Mouse (Mus musculus): ENCODE results near the gene 2810004N23Rik. TPM values are rescaled to one million over a fixed set of nuclear protein-coding genes. Genes with fewer than 3 reads are reported as not detected.

The 2810004N23Rik gene
- polyA plus RNA-seq, 1 experiment from 2014 or later, result 16.2 TPM

DNA sequence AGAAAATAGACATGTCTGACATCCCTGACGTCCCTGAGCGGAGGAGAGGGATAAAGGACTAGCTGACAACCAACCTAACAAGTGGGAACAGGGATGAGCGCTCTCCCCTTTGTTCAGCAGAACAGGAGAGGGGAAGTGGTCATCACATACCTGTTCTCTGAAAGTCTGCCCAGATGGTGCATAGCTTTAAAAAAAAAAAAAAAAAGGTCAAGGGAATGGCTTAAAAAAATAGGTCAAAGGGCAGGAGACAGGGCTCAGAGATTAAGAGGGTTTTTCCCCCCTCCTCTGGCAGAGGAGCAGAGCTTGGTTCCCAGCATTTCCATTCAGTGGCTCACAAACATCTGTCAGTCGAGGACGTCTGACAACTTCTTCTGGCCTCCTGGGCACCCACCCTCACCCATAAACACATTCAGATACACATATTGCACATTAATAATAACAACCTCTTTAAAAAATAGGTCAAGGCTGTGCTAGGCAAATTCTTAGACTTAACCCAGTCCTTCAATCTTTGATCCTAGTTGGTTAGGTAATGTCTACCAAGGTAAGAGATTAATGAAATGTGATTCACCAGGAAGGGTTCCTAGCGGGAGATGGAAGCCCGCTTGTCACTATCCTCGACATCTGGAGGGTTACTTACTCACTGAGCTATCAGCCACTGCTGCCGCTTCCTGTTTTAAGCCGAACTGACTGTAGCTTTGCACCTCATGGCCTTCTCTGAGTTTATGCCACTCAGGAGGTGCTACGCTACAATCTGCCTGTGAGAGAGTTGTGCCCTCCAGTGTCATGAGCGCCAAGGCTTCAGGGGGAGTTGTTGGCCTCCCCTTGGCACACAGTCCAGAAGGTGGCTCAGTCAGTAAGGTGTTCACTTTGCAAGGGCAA, 58.9 kb downstream of the 2810004N23Rik start:
- Histone ChIP-seq H3K27me3 (ENCODE audit: control insufficient read depth, insufficient read depth, low read length) (no peaks in the 10 kb centered on the region), H3K4me3 (ENCODE audit: low read depth, low read length) (no peak overlapping the region), H3K27ac (ENCODE audit: low read depth, low read length) (no peak overlapping the region), H3K4me1 (ENCODE audit: control insufficient read depth, insufficient read depth, low read length) (no peaks in the 10 kb centered on the region), H3K36me3 (ENCODE audit: control insufficient read depth, insufficient read depth, low read length) (no peaks in the 10 kb centered on the region), H3K9me3 (ENCODE audit: control insufficient read depth, low read length) (no peaks in the 10 kb centered on the region), H3K9ac (replicated peaks; ENCODE audit: low read depth, low read length) (no peak overlapping the region), H3K4me2 (ENCODE audit: low read depth, low read length) (no peak overlapping the region)
- WGBS, result 72% methylated on average over 12 of the region's 12 CpGs
- no peak for ATAC-seq (ENCODE audit: low read depth)

DNA sequence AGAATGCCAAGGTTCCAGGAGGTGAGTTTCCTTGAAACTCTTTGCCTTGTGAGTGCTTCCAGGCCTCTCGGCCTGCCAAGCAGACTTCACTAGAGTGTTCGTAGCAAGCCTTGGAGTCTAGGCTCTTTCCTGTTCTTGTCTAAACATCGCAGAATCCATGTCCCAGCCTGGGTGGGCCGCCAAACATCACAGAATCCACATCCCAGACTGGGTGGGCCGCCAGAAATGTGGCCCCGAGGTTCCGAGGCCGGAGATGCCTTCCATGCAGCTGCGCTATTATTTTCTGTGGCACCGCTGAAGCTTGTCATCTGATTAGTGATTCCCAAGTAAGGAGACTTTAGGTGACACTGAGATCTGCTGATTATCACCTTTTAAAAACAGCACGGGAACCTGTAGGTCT, 62.4 kb downstream of the 2810004N23Rik start:
- Histone ChIP-seq H3K9me3 (ENCODE audit: control insufficient read depth, low read length) (no peaks in the 10 kb centered on the region), H3K4me2 (ENCODE audit: low read depth, low read length) (no peak overlapping the region), H3K4me3 (ENCODE audit: low read depth, low read length) (no peak overlapping the region), H3K4me1 (ENCODE audit: control insufficient read depth, insufficient read depth, low read length) (peaks cover 18% of the 10 kb centered on the region), H3K27me3 (ENCODE audit: control insufficient read depth, insufficient read depth, low read length) (no peaks in the 10 kb centered on the region), H3K36me3 (ENCODE audit: control insufficient read depth, insufficient read depth, low read length) (no peaks in the 10 kb centered on the region), H3K9ac (replicated peaks; ENCODE audit: low read depth, low read length) (no peak overlapping the region), H3K27ac (ENCODE audit: low read depth, low read length) (no peak overlapping the region)
- WGBS, result 52% methylated on average over 11 of the region's 11 CpGs
- ATAC-seq (ENCODE audit: low read depth), result no peak

DNA sequence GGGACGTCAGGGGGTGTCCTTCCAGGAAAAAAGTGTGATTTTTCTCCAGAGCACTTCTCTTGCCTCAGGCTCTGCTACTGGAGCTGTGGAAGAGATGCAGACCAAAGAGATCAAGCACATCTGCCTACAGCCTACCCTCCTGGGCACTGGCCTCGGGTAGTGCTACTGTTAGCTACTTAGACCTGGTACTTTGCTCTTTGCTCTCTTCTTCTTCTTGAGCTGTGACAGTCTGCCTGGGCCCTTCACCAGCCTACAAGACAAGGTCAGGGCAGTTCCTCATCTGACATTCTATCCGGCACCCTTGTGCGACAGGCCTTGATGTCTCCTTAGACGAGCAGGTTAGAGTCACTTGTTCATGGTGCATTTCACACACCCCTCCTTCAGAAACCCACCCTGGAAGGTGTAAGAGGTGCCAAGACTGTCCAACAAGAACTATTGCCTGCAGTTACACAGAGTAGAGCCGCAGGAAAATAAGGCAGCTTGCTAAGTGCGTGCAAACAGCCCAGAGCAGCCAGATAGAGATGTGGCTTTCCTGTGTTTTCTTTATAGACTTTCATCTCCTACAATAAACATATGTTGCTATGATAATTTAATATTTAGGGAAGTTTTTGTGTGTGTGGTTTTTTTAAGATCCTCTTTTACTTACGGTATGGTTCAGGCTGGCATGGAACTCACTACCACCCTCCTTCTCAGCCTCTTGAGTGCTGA, 67.0 kb downstream of the 2810004N23Rik start:
- peaks cover 6% of the 10 kb centered on the region; the same call in 1 of the 2 replicates for H3K27me3 ChIP-seq (ENCODE audit: control insufficient read depth, insufficient read depth, low read length)
- no peak for ATAC-seq (ENCODE audit: low read depth)
- H3K9me3 ChIP-seq (ENCODE audit: control insufficient read depth, low read length), result no peaks in the 10 kb centered on the region
- H3K36me3 ChIP-seq (ENCODE audit: control insufficient read depth, insufficient read depth, low read length), result no peaks in the 10 kb centered on the region
- peaks cover 35% of the 10 kb centered on the region for H3K4me1 ChIP-seq (ENCODE audit: control insufficient read depth, insufficient read depth, low read length)
- H3K27ac ChIP-seq (ENCODE audit: low read depth, low read length), result no peak overlapping the region
- WGBS, result 68% methylated on average over 8 of the region's 8 CpGs
- H3K9ac ChIP-seq (replicated peaks; ENCODE audit: low read depth, low read length), result peak overlapping the region; percentile 35
- H3K4me2 ChIP-seq (ENCODE audit: low read depth, low read length), result peak overlapping the region; percentile 77
- peak overlapping the region; percentile 81 for H3K4me3 ChIP-seq (ENCODE audit: low read depth, low read length)

DNA sequence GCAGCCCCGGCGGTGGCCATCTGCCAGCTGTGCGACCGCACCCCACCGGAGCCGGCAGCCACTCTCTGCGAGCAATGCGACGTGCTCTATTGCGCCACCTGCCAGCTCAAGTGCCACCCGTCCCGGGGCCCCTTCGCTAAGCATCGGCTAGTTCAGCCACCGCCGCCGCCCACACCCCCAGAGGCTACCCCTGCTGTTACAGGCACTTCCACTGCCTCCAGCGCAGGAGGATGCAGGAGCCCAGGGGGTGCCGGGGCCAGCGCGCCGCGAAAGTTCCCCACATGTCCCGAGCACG, 68.5 kb downstream of the 2810004N23Rik start:
- peak; percentile 42 for ATAC-seq (ENCODE audit: low read depth)
- under 1% methylated on average over 25 of the region's 25 CpGs for WGBS
- peaks cover 35% of the 10 kb centered on the region for H3K4me1 ChIP-seq (ENCODE audit: control insufficient read depth, insufficient read depth, low read length)

DNA sequence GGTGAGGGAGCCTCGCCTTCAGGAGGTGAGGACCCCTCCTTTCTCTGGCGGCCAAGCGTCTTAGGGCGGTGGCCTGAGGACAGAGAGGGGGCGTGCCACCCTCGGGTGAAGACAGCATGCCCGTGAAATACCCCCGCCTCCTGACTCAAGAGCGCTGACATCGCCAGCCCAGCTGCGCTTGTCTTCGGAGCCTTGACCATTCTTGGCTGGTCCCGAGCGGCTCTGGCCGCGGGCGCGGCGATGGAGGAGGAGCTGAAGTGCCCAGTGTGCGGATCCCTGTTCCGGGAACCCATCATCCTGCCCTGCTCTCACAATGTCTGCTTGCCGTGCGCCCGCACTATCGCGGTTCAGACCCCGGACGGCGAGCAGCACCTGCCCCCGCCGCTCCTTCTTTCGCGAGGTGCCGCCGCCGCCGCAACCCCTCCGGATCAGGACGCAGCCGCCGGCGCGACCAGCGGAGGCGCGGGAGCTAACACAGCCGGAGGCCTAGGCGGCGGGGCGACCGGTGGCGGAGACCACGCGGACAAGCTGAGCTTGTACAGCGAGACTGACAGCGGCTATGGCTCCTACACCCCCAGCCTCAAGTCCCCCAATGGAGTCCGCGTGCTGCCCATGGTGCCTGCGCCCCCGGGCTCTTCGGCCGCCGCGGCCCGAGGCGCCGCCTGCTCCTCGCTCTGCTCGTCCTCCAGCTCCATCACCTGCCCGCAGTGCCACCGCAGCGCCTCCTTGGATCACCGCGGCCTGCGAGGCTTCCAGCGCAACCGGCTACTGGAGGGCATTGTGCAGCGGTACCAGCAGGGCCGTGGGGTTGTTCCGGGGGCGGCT, 69.0 kb downstream of the 2810004N23Rik start:
- H3K4me1 ChIP-seq (ENCODE audit: control insufficient read depth, insufficient read depth, low read length), result peaks cover 35% of the 10 kb centered on the region

More for the DNA sequence above, 68.5 kb downstream of the 2810004N23Rik start:
- Histone ChIP-seq H3K27me3 (ENCODE audit: control insufficient read depth, insufficient read depth, low read length) (peaks cover 6% of the 10 kb centered on the region; the same call in 1 of the 2 replicates), H3K9ac (replicated peaks; ENCODE audit: low read depth, low read length) (peak overlapping the region; percentile 72), H3K4me3 (ENCODE audit: low read depth, low read length) (peak overlapping the region; percentile 81), H3K9me3 (ENCODE audit: control insufficient read depth, low read length) (no peaks in the 10 kb centered on the region), H3K27ac (ENCODE audit: low read depth, low read length) (peak overlapping the region; percentile 98), H3K36me3 (ENCODE audit: control insufficient read depth, insufficient read depth, low read length) (no peaks in the 10 kb centered on the region), H3K4me2 (ENCODE audit: low read depth, low read length) (peak overlapping the region; percentile 77)

DNA sequence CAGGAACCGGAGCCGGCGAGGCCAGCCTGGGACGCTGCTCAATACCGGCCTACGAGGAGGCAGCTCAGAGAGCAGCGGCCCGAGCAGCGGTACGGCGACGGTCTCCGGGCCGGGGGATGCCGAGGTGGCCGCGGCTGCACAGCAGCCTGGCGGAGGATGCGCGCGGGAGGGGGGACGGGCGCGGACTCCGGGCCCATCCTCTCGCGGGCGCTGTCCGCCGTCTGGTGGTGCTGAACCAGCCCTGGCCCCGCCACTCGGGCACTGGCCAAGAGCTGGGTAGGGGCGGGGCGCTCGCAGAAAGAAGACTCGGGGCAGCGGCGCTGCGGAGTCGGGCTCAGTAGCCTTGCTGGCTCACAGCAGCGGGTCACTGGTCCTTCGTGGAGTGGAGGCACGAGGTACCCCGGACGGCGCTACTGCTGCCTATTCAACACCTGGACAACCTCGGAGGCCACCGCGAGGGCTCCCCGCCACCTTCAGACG, 69.7 kb downstream of the 2810004N23Rik start:
- H3K9ac ChIP-seq (replicated peaks; ENCODE audit: low read depth, low read length), result peak overlapping the region; percentile 72
- H3K4me3 ChIP-seq (ENCODE audit: low read depth, low read length), result peak overlapping the region; percentile 81
- peak overlapping the region; percentile 77 for H3K4me2 ChIP-seq (ENCODE audit: low read depth, low read length)
- H3K27ac ChIP-seq (ENCODE audit: low read depth, low read length), result peak overlapping the region; percentile 98
- under 1% methylated on average over 41 of the region's 51 CpGs for WGBS
- H3K36me3 ChIP-seq (ENCODE audit: control insufficient read depth, insufficient read depth, low read length), result no peaks in the 10 kb centered on the region
- H3K4me1 ChIP-seq (ENCODE audit: control insufficient read depth, insufficient read depth, low read length), result peaks cover 35% of the 10 kb centered on the region
- no peaks in the 10 kb centered on the region for H3K9me3 ChIP-seq (ENCODE audit: control insufficient read depth, low read length)
- peak; percentile 78 for ATAC-seq (ENCODE audit: low read depth)
- peaks cover 6% of the 10 kb centered on the region; the same call in 1 of the 2 replicates for H3K27me3 ChIP-seq (ENCODE audit: control insufficient read depth, insufficient read depth, low read length)

More for the DNA sequence above, 69.0 kb downstream of the 2810004N23Rik start:
- Histone ChIP-seq H3K4me2 (ENCODE audit: low read depth, low read length) (peak overlapping the region; percentile 77), H3K4me3 (ENCODE audit: low read depth, low read length) (peak overlapping the region; percentile 81), H3K27me3 (ENCODE audit: control insufficient read depth, insufficient read depth, low read length) (peaks cover 6% of the 10 kb centered on the region; the same call in 1 of the 2 replicates), H3K27ac (ENCODE audit: low read depth, low read length) (peak overlapping the region; percentile 98), H3K36me3 (ENCODE audit: control insufficient read depth, insufficient read depth, low read length) (no peaks in the 10 kb centered on the region), H3K9me3 (ENCODE audit: control insufficient read depth, low read length) (no peaks in the 10 kb centered on the region), H3K9ac (replicated peaks; ENCODE audit: low read depth, low read length) (peak overlapping the region; percentile 72)
- ATAC-seq (ENCODE audit: low read depth), result peak; percentile 22
- WGBS, result under 1% methylated on average over 78 of the region's 81 CpGs

DNA sequence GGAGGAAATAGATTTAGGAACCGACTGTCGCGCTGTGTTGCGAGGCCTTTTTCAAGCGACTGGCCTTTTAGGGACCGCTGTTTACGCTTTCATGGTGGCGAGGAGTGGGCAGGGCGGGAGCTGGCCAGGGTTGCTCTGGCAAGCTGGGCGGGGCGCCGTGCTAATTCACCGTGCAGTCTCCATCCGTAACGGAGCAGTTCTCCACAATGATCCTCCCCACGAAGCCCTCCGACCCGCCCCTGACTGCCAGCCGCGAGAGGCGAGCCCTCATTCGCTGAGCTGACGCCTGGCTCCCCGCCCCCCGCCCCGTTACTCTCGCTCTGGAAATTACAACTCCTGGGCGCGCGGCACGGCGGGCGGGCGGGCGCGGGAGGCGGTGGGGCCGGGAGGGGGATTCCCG, 70.2 kb downstream of the 2810004N23Rik start, which contains the start of gene Trim67:
TSS of gene Trim67 (plus strand) at position 385 of the 400 bp plus-strand sequence.
- Histone ChIP-seq H3K4me1 (ENCODE audit: control insufficient read depth, insufficient read depth, low read length) (peaks cover 35% of the 10 kb centered on the region), H3K4me2 (ENCODE audit: low read depth, low read length) (peak within 1 kb of the TSS; percentile 77), H3K36me3 (ENCODE audit: control insufficient read depth, insufficient read depth, low read length) (no peaks in the 10 kb centered on the region), H3K9me3 (ENCODE audit: control insufficient read depth, low read length) (no peaks in the 10 kb centered on the region), H3K9ac (replicated peaks; ENCODE audit: low read depth, low read length) (peak within 1 kb of the TSS; percentile 72), H3K27ac (ENCODE audit: low read depth, low read length) (peak within 1 kb of the TSS; percentile 98), H3K4me3 (ENCODE audit: low read depth, low read length) (peak within 1 kb of the TSS; percentile 81), H3K27me3 (ENCODE audit: control insufficient read depth, insufficient read depth, low read length) (peaks cover 6% of the 10 kb centered on the region; the same call in 1 of the 2 replicates)
- WGBS, result under 1% methylated on average over 36 of the region's 39 CpGs
- ATAC-seq (ENCODE audit: low read depth), result peak; percentile 93

DNA sequence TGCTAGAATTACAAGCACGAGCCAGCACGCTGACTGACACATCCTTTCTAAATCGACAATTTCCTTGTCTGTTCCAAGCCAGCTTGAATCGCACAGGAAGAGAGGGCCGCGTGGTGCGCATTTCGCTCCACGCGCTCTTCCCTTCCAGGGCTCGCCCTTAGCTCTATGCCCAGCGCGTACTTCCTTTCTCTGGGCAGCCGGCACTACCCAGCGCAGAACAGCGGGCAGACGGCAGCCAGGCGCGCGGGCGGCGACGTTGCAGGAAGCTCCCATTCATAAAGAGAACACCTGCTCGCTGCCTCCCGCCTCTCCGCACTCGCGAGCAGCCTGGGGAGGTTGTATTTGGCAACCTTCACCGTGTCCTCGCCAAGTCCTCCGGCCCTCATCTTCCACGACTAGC, 70.7 kb downstream of the 2810004N23Rik start:
- peaks cover 31% of the 10 kb centered on the region for H3K4me1 ChIP-seq (ENCODE audit: control insufficient read depth, insufficient read depth, low read length)
- peak; percentile 47 for ATAC-seq (ENCODE audit: low read depth)
- 0% methylated on average over 32 of the region's 32 CpGs for WGBS

More for the DNA sequence above, 70.7 kb downstream of the 2810004N23Rik start:
- no peaks in the 10 kb centered on the region for H3K36me3 ChIP-seq (ENCODE audit: control insufficient read depth, insufficient read depth, low read length)
- no peaks in the 10 kb centered on the region for H3K9me3 ChIP-seq (ENCODE audit: control insufficient read depth, low read length)
- H3K9ac ChIP-seq (replicated peaks; ENCODE audit: low read depth, low read length), result peak overlapping the region; percentile 72
- H3K4me2 ChIP-seq (ENCODE audit: low read depth, low read length), result peak overlapping the region; percentile 77
- peak overlapping the region; percentile 98 for H3K27ac ChIP-seq (ENCODE audit: low read depth, low read length)
- peak overlapping the region; percentile 81 for H3K4me3 ChIP-seq (ENCODE audit: low read depth, low read length)
- H3K27me3 ChIP-seq (ENCODE audit: control insufficient read depth, insufficient read depth, low read length), result peaks cover 6% of the 10 kb centered on the region; the same call in 1 of the 2 replicates

Data from neural tube, embryonic 14.5 days (tissue).